Mouse (Mus musculus) heart, embryonic 15.5 days (tissue): ENCODE measurements around the gene Surf4. TPM values are rescaled to one million over a fixed set of nuclear protein-coding genes. Genes with fewer than 3 reads are reported as not detected.

ENCODE experiments used
- ATAC-seq: fragments of 200-750 bp; cut with Nextera tagmentation; replicated peaks from 2 replicates; pipeline ENCODE4 v1.8.0; 2017; ENCODE audit warnings: low read depth, moderate TSS enrichment; ENCODE audit not compliant: insufficient number of reproducible peaks, insufficient read depth, low FRiP score
- H3K27ac ChIP-seq: fragments of 300-500 bp; sonication (generic); 2 replicates; pipeline ENCODE4 v1.5.1; 2015; ENCODE audit warnings: mild to moderate bottlenecking, inconsistent platforms
- H3K27me3 ChIP-seq: fragments of 300-500 bp; sonication (generic); 2 replicates; pipeline ENCODE4 v1.6.1; 2015; ENCODE audit warnings: inconsistent platforms
- H3K36me3 ChIP-seq: fragments of 300-500 bp; sonication (generic); 2 replicates; pipeline ENCODE4 v1.6.1; 2015; ENCODE audit warnings: mild to moderate bottlenecking, inconsistent platforms
- H3K4me1 ChIP-seq: fragments of 300-500 bp; sonication (generic); replicated peaks from 2 replicates; pipeline ENCODE4 v1.6.1; 2015; ENCODE audit warnings: inconsistent platforms
- H3K4me2 ChIP-seq: fragments of 300-500 bp; sonication (generic); 2 replicates; pipeline ENCODE4 v1.6.1; 2015; ENCODE audit warnings: inconsistent platforms, mild to moderate bottlenecking, moderate library complexity
- H3K4me3 ChIP-seq: fragments of 300-500 bp; sonication (generic); 2 replicates; pipeline ENCODE4 v1.5.1; 2015; ENCODE audit warnings: mild to moderate bottlenecking, inconsistent platforms
- H3K9ac ChIP-seq: fragments of 300-500 bp; sonication (generic); 2 replicates; pipeline ENCODE4 v1.6.1; 2015; ENCODE audit warnings: mild to moderate bottlenecking, inconsistent platforms
- H3K9me3 ChIP-seq: fragments of 300-500 bp; sonication (generic); replicated peaks from 2 replicates; pipeline ENCODE4 v1.6.1; 2016; ENCODE audit warnings: inconsistent platforms
- WGBS: fragments of 180-500 bp; shearing (Covaris S2); methylation state at CpG from one replicate; pipeline ENCODE4 v1.1.7; 2015; ENCODE audit warnings: mixed read lengths; 5-methylcytosine and 5-hydroxymethylcytosine counted together
- polyA plus RNA-seq: library from polyadenylated mRNA; unstranded; fragments of >200 nt; fragmentation: Nextera tagmentation; extraction: Ambion mirVana; gene quantifications from 2 replicates; pipeline ENCODE4 v1.2.1, GENCODE M21; 2015

Surf4 gene
- polyA plus RNA-seq, 1 experiment from 2014 or later: 157 TPM

- H3K27me3 ChIP-seq: no peaks in the 10 kb centered on the region
- WGBS: 1% methylated on average over 37 of the region's 37 CpGs
- H3K9ac ChIP-seq: peak overlapping the region; percentile 90
- peak overlapping the region; percentile 85 for H3K27ac ChIP-seq
- no peaks in the 10 kb centered on the region for H3K9me3 ChIP-seq
- peaks cover 44% of the 10 kb centered on the region for H3K4me1 ChIP-seq
- ATAC-seq: peak; percentile 54
- peak overlapping the region; percentile 93 for H3K4me2 ChIP-seq
- H3K4me3 ChIP-seq: peak overlapping the region; percentile 70
- H3K36me3 ChIP-seq: peaks cover 49% of the 10 kb centered on the region
Observed at GRCm38 (mm10) chr2:26910994-26911765, 22.5 kb downstream of the Surf4 start.

- Histone ChIP-seq H3K27me3 (no peaks in the 10 kb centered on the region), H3K4me1 (peaks cover 39% of the 10 kb centered on the region), H3K4me2 (peak within 1 kb of the TSS; percentile 93), H3K36me3 (peaks cover 55% of the 10 kb centered on the region), H3K27ac (peak within 1 kb of the TSS; percentile 85), H3K9ac (peak within 1 kb of the TSS; percentile 90), H3K9me3 (no peaks in the 10 kb centered on the region), H3K4me3 (peak within 1 kb of the TSS; percentile 70)
- ATAC-seq: peak; percentile 96
- under 1% methylated on average over 74 of the region's 74 CpGs for WGBS
Observed at GRCm38 (mm10) chr2:26910124-26910993, 23.4 kb downstream of the Surf4 start, which contains the start of the genes Med22 and Rpl7a. TSS of gene Med22 (minus strand) at chr2:26910677. TSS of gene Rpl7a (plus strand) at chr2:26910764.

GRCm38 (mm10) chr2:26909387-26909784 lies 24.3 kb downstream of the Surf4 start:
- H3K27ac ChIP-seq: peak overlapping the region; percentile 85
- peak overlapping the region; percentile 93 for H3K4me2 ChIP-seq
- H3K9me3 ChIP-seq: no peaks in the 10 kb centered on the region
- peak overlapping the region; percentile 75 for H3K9ac ChIP-seq
- no peaks in the 10 kb centered on the region for H3K27me3 ChIP-seq
- peak overlapping the region; percentile 70 for H3K4me3 ChIP-seq
- ATAC-seq: no peak
- H3K36me3 ChIP-seq: peaks cover 53% of the 10 kb centered on the region
- H3K4me1 ChIP-seq: peaks cover 31% of the 10 kb centered on the region

GRCm38 (mm10) chr2:26908710-26909386 lies 24.9 kb downstream of the Surf4 start:
- no peaks in the 10 kb centered on the region for H3K27me3 ChIP-seq
- no peak overlapping the region for H3K27ac ChIP-seq
- peaks cover 33% of the 10 kb centered on the region for H3K4me1 ChIP-seq
- peak overlapping the region; percentile 93 for H3K4me2 ChIP-seq
- no peaks in the 10 kb centered on the region for H3K9me3 ChIP-seq
- ATAC-seq: no peak
- H3K36me3 ChIP-seq: peaks cover 47% of the 10 kb centered on the region
- 74% methylated on average over 18 of the region's 18 CpGs for WGBS
- peak overlapping the region; percentile 70 for H3K4me3 ChIP-seq
- H3K9ac ChIP-seq: peak overlapping the region; percentile 25; the same call in 1 of the 2 replicates

GRCm38 (mm10) chr2:26907109-26907508 lies 26.6 kb downstream of the Surf4 start:
- Histone ChIP-seq H3K36me3 (peaks cover 30% of the 10 kb centered on the region), H3K9me3 (no peaks in the 10 kb centered on the region), H3K4me2 (no peak overlapping the region), H3K27me3 (no peaks in the 10 kb centered on the region), H3K9ac (no peak overlapping the region), H3K27ac (no peak overlapping the region), H3K4me3 (no peak overlapping the region), H3K4me1 (peaks cover 38% of the 10 kb centered on the region)
- ATAC-seq: no peak
- WGBS: 61% methylated on average over 4 of the region's 4 CpGs

- Histone ChIP-seq H3K9ac (no peak overlapping the region), H3K27ac (no peak overlapping the region), H3K4me3 (no peak overlapping the region), H3K4me2 (no peak overlapping the region), H3K9me3 (no peaks in the 10 kb centered on the region), H3K27me3 (no peaks in the 10 kb centered on the region), H3K4me1 (peaks cover 38% of the 10 kb centered on the region), H3K36me3 (peaks cover 23% of the 10 kb centered on the region)
- ATAC-seq: no peak
- 91% methylated on average over 3 of the region's 3 CpGs for WGBS
Observed at GRCm38 (mm10) chr2:26906431-26906830, 27.3 kb downstream of the Surf4 start.

GRCm38 (mm10) chr2:26905936-26906335 lies 27.8 kb downstream of the Surf4 start:
- Histone ChIP-seq H3K27me3 (no peaks in the 10 kb centered on the region), H3K9ac (no peak overlapping the region)
- no peak for ATAC-seq

GRCm38 (mm10) chr2:26903311-26903710 lies 30.4 kb downstream of the Surf4 start:
- 10% methylated on average over 7 of the region's 7 CpGs for WGBS
- H3K4me2 ChIP-seq: peak overlapping the region; percentile 81
- H3K9me3 ChIP-seq: no peaks in the 10 kb centered on the region
- H3K27me3 ChIP-seq: no peaks in the 10 kb centered on the region
- H3K27ac ChIP-seq: peak overlapping the region; percentile 90
- peak overlapping the region; percentile 90 for H3K4me3 ChIP-seq
- peak overlapping the region; percentile 85 for H3K9ac ChIP-seq
- H3K36me3 ChIP-seq: peaks cover 39% of the 10 kb centered on the region
- peaks cover 26% of the 10 kb centered on the region for H3K4me1 ChIP-seq
- ATAC-seq: no peak

More at GRCm38 (mm10) chr2:26905936-26906335, 27.8 kb downstream of the Surf4 start:
- no peak overlapping the region for H3K4me3 ChIP-seq
- WGBS: 81% methylated on average over 2 of the region's 2 CpGs
- H3K36me3 ChIP-seq: peaks cover 23% of the 10 kb centered on the region
- H3K4me1 ChIP-seq: peaks cover 41% of the 10 kb centered on the region
- no peak overlapping the region for H3K4me2 ChIP-seq
- H3K9me3 ChIP-seq: no peaks in the 10 kb centered on the region
- no peak overlapping the region for H3K27ac ChIP-seq

- peak within 1 kb of the TSS; percentile 81 for H3K4me2 ChIP-seq
- peak within 1 kb of the TSS; percentile 90 for H3K4me3 ChIP-seq
- no peaks in the 10 kb centered on the region for H3K9me3 ChIP-seq
- peaks cover 42% of the 10 kb centered on the region for H3K36me3 ChIP-seq
- peak; percentile 93 for ATAC-seq
- H3K27me3 ChIP-seq: no peaks in the 10 kb centered on the region
- WGBS: under 1% methylated on average over 41 of the region's 41 CpGs
- peak within 1 kb of the TSS; percentile 85 for H3K9ac ChIP-seq
- peaks cover 24% of the 10 kb centered on the region for H3K4me1 ChIP-seq
- H3K27ac ChIP-seq: peak within 1 kb of the TSS; percentile 90
Observed at GRCm38 (mm10) chr2:26902467-26903220, 31.1 kb downstream of the Surf4 start, which contains the start of gene Surf6. TSS of gene Surf6 (minus strand) at chr2:26902879.

- Histone ChIP-seq H3K9ac (peak overlapping the region; percentile 85), H3K4me2 (peak overlapping the region; percentile 81), H3K4me3 (peak overlapping the region; percentile 90), H3K4me1 (peaks cover 24% of the 10 kb centered on the region), H3K27me3 (no peaks in the 10 kb centered on the region), H3K36me3 (peaks cover 42% of the 10 kb centered on the region), H3K27ac (peak overlapping the region; percentile 90), H3K9me3 (no peaks in the 10 kb centered on the region)
- WGBS: 7% methylated on average over 7 of the region's 7 CpGs
- ATAC-seq: no peak
Observed at GRCm38 (mm10) chr2:26901834-26902400, 31.8 kb downstream of the Surf4 start.
